Mouse (Mus musculus) R1 (cell line): ENCODE data around the gene Ryr2.
A peak's percentile ranks its signal among the peaks of the same experiment; 100 is the strongest.

Experiments
- DNase-seq: peaks from one replicate; pipeline ENCODE4 v3.0.0-alpha.2; 2018; ENCODE audit warnings: low read depth, low spot score

The Ryr2 gene

DNA sequence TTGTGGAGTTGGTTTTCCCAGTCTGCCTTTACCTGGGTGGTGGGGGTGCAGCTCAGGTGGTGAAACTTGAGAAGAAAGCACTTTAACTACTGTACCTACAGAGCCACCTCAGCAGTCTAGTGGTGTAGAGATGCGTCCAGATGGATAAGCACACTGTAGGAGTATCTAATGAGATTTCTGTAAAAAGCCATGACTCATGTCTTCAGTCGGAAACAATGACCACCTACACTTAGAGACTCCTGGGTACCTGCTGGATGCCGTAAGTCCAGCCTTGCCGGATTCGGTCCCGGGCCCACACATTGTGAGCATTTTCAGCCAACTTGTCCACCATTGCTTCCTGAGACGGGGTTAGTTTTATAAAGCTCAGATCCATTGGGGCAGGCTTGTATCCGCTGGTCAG, 334.6 kb downstream of the Ryr2 start:
- DNase-seq = no peak

GRCm38 (mm10) chr13:11766899-11767298, 339.8 kb downstream of the Ryr2 start:
- no peak for DNase-seq

GRCm38 (mm10) chr13:11763925-11764324, 342.8 kb downstream of the Ryr2 start:
- DNase-seq = no peak

DNA sequence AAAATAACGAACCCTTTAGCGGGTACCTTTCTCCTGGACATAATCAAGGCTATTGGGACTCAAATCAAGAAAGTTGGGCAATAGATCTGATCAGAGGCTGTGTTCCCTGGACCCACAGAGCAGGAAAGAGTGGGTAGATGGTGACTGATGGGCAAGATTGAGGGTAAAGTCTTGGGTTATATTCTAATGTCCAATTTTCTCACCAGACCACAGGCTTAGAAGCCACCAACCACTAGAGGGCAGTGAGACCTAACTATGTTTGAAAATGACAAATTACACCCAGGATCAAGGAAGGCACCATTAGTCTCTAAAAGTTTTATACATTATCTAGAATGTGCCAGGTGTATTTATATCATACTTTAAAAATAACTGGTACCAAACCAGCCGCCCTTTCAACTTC, 343.6 kb downstream of the Ryr2 start:
- DNase-seq = peak; percentile 50

DNA sequence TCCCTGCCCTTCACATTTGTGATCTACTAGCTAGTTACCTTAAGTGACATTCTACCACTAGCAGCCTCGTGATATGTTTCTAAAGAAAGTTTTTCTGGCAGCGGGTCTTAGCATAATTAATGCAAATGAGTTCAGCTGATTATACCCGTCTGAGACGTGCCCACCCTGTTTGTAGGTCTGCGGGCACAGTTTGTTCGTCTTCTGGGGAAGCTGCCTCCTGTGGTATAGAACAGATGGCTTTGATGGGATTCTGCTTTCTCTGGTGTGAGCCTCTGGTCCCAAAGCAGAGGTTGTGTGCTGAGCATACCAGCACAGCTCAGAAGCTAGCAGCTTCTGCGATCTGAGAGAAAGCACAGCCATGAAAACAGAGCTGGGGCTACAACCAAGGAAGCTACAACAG, 348.9 kb downstream of the Ryr2 start:
- DNase-seq = no peak

GRCm38 (mm10) chr13:11745479-11745878, 361.3 kb downstream of the Ryr2 start:
- DNase-seq = no peak

DNA sequence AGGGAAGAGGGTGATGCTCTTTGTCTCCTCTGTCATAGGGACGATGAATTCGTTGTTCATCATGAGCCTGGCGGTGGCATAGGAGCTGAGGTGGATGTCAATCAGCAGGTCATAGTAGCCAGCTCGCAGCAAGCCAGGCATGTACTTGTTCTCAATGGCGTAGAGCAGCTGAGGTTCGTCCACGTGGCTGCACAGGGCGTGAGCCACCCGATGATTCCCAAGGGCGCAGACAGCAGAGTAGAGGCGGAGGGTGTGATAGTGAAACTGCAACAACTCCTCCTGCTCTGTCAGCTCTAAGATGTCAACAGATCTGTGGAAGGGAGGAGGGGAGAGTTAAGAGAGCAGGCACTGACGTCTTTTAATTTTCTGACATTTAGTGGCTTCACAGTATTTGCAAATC, 368.5 kb downstream of the Ryr2 start:
- DNase-seq = no peak

GRCm38 (mm10) chr13:11716216-11716615, 390.5 kb downstream of the Ryr2 start:
- no peak for DNase-seq

DNA sequence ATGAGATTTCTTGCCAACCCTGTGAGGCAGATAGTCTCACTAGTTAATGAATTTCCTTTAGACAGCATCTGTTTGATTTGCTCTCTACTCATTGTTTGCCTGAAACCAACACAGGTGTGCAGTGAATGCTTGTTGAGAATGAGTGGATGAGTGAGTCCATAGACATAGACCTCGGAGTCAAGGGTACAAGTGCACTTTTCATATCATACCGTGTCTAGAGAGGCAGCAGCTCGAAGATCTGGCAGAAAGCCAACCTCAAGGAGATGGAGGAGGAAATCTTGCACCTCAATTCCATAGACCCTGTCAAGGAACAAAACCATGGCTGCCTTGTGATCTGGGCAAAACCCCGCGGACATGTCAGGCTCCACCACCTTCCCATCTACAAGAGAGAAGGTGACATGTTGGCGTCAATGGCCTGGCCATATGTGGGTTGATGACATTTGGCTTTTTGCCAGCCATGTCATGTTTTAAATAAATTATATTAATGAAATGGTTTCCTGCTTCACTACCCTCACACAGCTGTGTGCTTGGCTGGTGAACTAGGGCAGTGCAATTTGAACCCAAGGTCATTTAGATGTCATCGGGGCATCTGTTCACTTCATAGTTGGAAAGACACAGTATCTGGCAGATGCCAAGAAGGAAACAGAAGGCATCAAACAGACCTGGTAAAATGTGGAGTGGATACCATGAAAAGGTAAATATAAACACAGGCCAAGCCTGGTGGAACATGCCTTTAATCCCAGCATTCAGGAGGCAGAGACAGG, 396.9 kb downstream of the Ryr2 start:
- no peak for DNase-seq

DNA sequence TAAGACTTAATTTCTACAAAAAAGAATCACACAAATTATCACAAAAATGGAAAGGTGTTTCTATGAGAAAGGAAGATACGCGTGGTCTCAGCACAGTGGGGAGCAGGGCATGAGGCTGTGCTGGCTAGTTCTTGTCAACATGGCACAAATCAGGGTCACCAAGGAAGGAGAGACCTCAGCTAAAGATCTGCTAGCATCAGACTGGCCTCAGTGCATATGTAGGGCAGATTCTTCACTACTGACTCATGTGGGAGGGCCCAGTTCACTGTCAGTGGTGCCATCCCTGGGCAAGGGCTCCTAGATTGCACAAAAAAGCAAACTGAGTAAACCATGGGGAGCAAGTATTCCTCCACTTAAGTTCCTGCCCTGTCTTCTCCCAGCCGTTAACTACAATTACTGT, 405.0 kb downstream of the Ryr2 start:
- DNase-seq = no peak

- DNase-seq = no peak
Observed at GRCm38 (mm10) chr13:11696496-11696895, 410.2 kb downstream of the Ryr2 start.

GRCm38 (mm10) chr13:11681802-11682201, 424.9 kb downstream of the Ryr2 start:
- no peak for DNase-seq

DNA sequence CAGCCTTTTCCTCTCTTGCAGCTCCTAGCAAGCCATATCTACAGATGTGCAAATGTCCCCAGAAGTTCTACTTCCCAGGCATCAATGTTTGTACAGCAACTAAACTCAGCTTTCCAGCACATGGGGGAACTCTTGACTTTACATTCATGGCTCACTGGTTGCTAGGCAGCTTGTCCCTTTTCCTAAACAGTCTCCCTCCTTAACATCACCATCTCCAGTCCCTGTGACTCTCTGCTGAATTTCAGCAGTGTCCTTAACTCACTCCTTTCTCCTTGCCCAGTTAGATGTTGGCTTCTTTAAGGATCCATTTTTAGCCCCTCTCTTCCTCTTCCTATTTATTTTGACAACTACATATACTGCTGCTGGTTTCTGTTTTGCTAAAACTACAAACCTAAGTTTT, 443.9 kb downstream of the Ryr2 start:
- no peak for DNase-seq

- DNase-seq = no peak
Observed at GRCm38 (mm10) chr13:11644846-11645245, 461.9 kb downstream of the Ryr2 start.

DNA sequence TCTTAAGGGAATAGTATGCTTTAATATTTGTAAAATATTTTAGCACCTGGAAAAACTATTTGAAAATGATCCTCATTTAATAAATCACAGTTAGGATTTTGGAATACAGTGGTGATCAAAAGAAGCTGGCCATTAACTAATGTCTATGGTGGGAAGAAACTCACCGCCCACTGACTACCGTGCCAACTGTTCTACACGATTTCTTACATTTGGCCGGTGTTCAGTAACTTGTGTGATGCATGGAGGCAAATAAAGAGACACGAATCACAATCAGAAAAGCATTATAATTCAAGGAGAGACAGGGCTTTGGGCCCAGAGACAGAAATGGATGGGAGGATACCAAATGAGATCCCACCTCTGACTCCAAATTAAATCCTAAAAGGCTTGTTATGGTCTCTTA, 470.4 kb downstream of the Ryr2 start:
- no peak for DNase-seq

DNA sequence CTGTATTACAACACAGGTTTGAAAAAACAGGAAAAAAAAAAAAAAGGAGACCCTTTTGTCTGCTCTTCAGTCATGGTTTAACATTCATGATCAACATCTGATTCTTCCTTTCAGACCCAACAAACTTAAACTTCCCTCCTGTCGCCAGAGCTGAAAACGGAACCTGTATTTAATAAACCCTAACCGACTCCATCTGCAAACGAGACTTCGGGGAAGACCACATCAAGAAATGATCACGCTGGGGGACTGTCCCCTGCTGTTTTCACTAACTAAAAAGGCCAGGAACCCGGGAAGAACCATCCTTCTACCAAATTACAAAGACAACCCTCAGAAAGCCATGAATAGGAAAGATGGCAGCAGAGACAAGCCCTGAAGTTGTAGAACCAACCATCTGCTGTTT, 482.2 kb downstream of the Ryr2 start:
- no peak for DNase-seq

- DNase-seq = no peak
Observed at GRCm38 (mm10) chr13:11595431-11595830, 511.3 kb downstream of the Ryr2 start.

- DNase-seq = no peak
Observed at GRCm38 (mm10) chr13:11585283-11585682, 521.5 kb downstream of the Ryr2 start.

GRCm38 (mm10) chr13:11572552-11572951, 534.2 kb downstream of the Ryr2 start:
- DNase-seq = no peak

GRCm38 (mm10) chr13:11567376-11567775, 539.4 kb downstream of the Ryr2 start:
- no peak for DNase-seq

GRCm38 (mm10) chr13:11566486-11566885, 540.3 kb downstream of the Ryr2 start:
- DNase-seq = no peak

- DNase-seq = peak; percentile 48
Observed at GRCm38 (mm10) chr13:11563224-11564024, 543.3 kb downstream of the Ryr2 start.

- DNase-seq = no peak
Observed at GRCm38 (mm10) chr13:11549644-11550043, 557.1 kb downstream of the Ryr2 start.
